Mouse (Mus musculus): ENCODE data around the gene Cdkn3. TPM values are rescaled to one million over a fixed set of nuclear protein-coding genes. Genes with fewer than 3 reads are reported as not detected.
A peak's percentile ranks its signal among the peaks of the same experiment; 100 is the strongest.

Cdkn3 gene
- polyA plus RNA-seq, 1 experiment from 2014 or later = 30.9 TPM

DNA sequence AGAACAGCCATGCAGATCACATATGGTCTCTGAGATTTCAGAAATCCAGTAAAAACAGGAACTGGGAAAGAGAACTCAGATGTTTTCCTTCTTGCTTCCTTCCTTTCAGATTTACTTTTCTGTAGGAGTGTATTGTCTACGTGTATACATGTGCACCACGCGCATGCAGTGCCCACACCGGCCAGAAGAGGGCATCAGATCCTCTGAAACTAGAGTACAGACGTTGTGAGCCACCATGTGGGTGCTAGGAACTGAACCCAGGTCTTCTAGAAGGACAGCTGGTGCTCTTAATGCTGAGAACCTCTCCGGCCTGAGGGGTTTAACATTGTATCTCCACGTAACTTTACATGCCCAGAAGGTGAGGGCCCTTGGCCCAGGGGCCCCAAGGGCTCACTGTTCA, 18.9 kb downstream of the Cdkn3 start:
- TF ChIP-seq CTCF (IDR thresholded peaks at IDR 0.05; ENCODE audit: low read depth) = peak; percentile 53
- 0 out of 2 replicates have a peak, but pooled peaks cover 5% of the 10 kb centered on the region for H3K9me3 ChIP-seq (ENCODE audit: control insufficient read depth)
- H3K27me3 ChIP-seq (replicated peaks; ENCODE audit: control insufficient read depth, insufficient read depth, low read length) = no peaks in the 10 kb centered on the region
- H3K4me1 ChIP-seq (replicated peaks; ENCODE audit: control insufficient read depth, insufficient read depth, low read length) = no peaks in the 10 kb centered on the region
- no peak for ATAC-seq
- H3K4me2 ChIP-seq (replicated peaks; ENCODE audit: low read depth) = no peak overlapping the region
- H3K9ac ChIP-seq (ENCODE audit: low read depth, low read length) = no peak overlapping the region
- H3K36me3 ChIP-seq (ENCODE audit: control insufficient read depth, insufficient read depth) = peaks cover 55% of the 10 kb centered on the region
- H3K4me3 ChIP-seq (ENCODE audit: low read depth, low read length) = no peak overlapping the region
- 91% methylated on average over 7 of the region's 7 CpGs for WGBS
- H3K27ac ChIP-seq (ENCODE audit: low read depth, low read length) = no peak overlapping the region; the same call in 1 of the 2 replicates

DNA sequence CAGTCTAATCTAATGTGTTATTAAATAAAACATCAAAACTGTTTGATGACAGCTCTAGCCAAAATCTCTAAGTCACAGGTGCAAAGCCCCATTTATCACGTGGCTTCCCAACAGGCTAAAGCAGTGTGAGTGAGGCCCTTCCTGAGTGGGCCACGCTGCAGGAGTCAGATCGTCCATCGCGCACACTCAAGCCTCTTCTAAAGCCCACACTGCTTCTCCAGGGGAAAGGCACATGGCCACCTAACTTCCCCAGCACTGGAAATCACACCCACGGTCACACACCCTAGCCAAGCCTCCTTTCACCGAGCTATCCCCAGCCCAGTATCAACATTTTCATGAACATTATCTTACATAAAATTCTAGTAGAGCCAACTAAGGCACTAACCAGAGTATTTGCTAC, 20.7 kb downstream of the Cdkn3 start:
- Histone ChIP-seq H3K27me3 (replicated peaks; ENCODE audit: control insufficient read depth, insufficient read depth, low read length) (no peaks in the 10 kb centered on the region), H3K4me2 (replicated peaks; ENCODE audit: low read depth) (no peak overlapping the region), H3K27ac (ENCODE audit: low read depth, low read length) (no peak overlapping the region), H3K4me1 (replicated peaks; ENCODE audit: control insufficient read depth, insufficient read depth, low read length) (no peaks in the 10 kb centered on the region), H3K9ac (ENCODE audit: low read depth, low read length) (no peak overlapping the region), H3K36me3 (ENCODE audit: control insufficient read depth, insufficient read depth) (peaks cover 38% of the 10 kb centered on the region), H3K9me3 (ENCODE audit: control insufficient read depth) (0 out of 2 replicates have a peak, but pooled peaks cover 5% of the 10 kb centered on the region), H3K4me3 (ENCODE audit: low read depth, low read length) (no peak overlapping the region)
- WGBS = 96% methylated on average over 7 of the region's 7 CpGs
- no peak for ATAC-seq
- no peak for TF ChIP-seq CTCF (IDR thresholded peaks at IDR 0.05; ENCODE audit: low read depth)

DNA sequence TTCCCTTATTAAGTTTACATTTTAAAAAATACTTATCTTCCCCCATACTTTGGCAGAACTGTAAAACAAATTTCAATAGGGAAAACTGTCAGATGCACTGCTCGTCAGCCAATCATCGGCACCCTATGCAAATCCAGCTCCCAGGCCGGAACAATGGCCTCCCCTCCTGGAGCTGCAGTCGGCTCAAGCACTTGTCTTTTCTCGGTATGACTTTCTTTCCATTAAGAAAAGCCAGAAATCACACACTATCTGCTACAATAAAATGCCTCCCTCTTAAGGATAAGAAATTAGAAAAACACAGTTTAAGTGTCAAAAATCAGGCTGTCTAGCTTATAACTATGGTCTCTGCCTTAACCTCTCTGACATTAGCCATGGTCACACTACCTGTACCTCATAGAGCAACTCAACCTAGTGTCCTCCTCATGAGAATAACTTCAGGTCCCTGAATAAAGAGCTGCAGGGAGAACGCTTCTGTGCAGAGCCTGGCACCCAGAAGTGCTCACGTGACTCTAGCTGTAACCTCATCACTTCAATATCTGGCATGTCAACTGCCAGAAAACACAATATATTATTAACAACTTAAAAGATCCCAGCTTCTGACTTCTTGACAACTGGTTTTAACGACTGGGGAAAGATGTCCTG, 22.0 kb downstream of the Cdkn3 start:
- Histone ChIP-seq H3K9me3 (ENCODE audit: control insufficient read depth) (0 out of 2 replicates have a peak, but pooled peaks cover 5% of the 10 kb centered on the region), H3K36me3 (ENCODE audit: control insufficient read depth, insufficient read depth) (peaks cover 26% of the 10 kb centered on the region), H3K4me1 (replicated peaks; ENCODE audit: control insufficient read depth, insufficient read depth, low read length) (peaks cover 7% of the 10 kb centered on the region), H3K27ac (ENCODE audit: low read depth, low read length) (no peak overlapping the region), H3K27me3 (replicated peaks; ENCODE audit: control insufficient read depth, insufficient read depth, low read length) (no peaks in the 10 kb centered on the region), H3K4me2 (replicated peaks; ENCODE audit: low read depth) (no peak overlapping the region), H3K4me3 (ENCODE audit: low read depth, low read length) (no peak overlapping the region), H3K9ac (ENCODE audit: low read depth, low read length) (no peak overlapping the region)
- ATAC-seq = no peak
- 84% methylated on average over 8 of the region's 8 CpGs for WGBS
- TF ChIP-seq CTCF (IDR thresholded peaks at IDR 0.05; ENCODE audit: low read depth) = no peak

DNA sequence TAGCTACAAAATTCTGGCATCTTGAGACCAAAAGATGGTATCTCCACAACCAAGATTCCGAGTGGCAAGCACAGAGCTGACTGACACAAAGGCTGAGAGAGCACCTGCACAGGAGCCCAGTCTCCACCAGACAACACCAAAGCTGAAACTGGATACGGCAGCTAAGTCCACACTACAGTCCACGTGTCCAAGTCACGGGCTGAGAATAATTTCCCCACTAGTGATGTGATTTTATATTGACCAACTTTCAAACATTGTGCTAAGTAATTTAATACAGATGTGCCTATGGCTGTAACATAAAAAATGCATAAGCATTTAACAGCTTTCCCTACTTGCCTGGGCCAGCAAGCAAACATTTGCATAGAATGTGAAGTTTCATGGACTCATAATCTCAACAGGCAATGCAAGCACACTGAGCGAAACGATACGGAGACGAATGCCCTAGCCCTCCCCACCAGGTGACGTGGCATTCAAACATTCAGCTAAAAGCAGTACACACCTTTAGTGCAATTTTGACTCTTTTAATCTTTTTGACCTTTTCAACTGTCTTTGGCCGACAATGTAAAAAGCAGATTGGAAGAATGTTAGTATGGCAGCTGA, 23.1 kb downstream of the Cdkn3 start:
- Histone ChIP-seq H3K27me3 (replicated peaks; ENCODE audit: control insufficient read depth, insufficient read depth, low read length) (no peaks in the 10 kb centered on the region), H3K9ac (ENCODE audit: low read depth, low read length) (no peak overlapping the region), H3K9me3 (ENCODE audit: control insufficient read depth) (0 out of 2 replicates have a peak, but pooled peaks cover 5% of the 10 kb centered on the region), H3K27ac (ENCODE audit: low read depth, low read length) (no peak overlapping the region), H3K4me3 (ENCODE audit: low read depth, low read length) (no peak overlapping the region), H3K4me1 (replicated peaks; ENCODE audit: control insufficient read depth, insufficient read depth, low read length) (peaks cover 9% of the 10 kb centered on the region), H3K36me3 (ENCODE audit: control insufficient read depth, insufficient read depth) (peaks cover 18% of the 10 kb centered on the region), H3K4me2 (replicated peaks; ENCODE audit: low read depth) (no peak overlapping the region)
- no peak for ATAC-seq
- no peak for TF ChIP-seq CTCF (IDR thresholded peaks at IDR 0.05; ENCODE audit: low read depth)
- whole genome bisulfite sequencing = 83% methylated on average over 10 of the region's 10 CpGs

DNA sequence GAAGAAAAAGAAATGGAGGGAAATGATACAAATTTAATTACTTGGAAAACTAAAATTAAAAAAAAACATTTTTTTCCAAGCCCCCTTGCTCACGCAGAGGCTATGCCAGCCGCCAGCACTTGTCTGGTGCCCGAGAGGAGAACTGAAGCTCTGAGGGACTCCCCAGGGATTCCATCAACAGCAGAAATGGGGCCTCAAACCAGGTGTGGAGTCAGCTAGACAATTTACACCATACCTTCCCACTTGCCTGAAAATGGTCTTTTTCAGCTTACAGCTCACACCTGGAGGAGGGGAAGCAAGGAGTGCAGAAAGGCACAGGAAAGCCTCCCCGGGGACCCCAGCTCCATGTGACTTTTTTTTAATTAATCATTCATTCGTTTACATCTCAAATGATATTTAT, 24.9 kb downstream of the Cdkn3 start:
- Histone ChIP-seq H3K4me2 (replicated peaks; ENCODE audit: low read depth) (no peak overlapping the region), H3K36me3 (ENCODE audit: control insufficient read depth, insufficient read depth) (peaks cover 3% of the 10 kb centered on the region), H3K4me3 (ENCODE audit: low read depth, low read length) (no peak overlapping the region), H3K27ac (ENCODE audit: low read depth, low read length) (no peak overlapping the region), H3K4me1 (replicated peaks; ENCODE audit: control insufficient read depth, insufficient read depth, low read length) (peaks cover 9% of the 10 kb centered on the region), H3K27me3 (replicated peaks; ENCODE audit: control insufficient read depth, insufficient read depth, low read length) (no peaks in the 10 kb centered on the region), H3K9me3 (ENCODE audit: control insufficient read depth) (no peaks in the 10 kb centered on the region), H3K9ac (ENCODE audit: low read depth, low read length) (no peak overlapping the region)
- no peak for ATAC-seq
- WGBS = 88% methylated on average over 5 of the region's 5 CpGs
- no peak for TF ChIP-seq CTCF (IDR thresholded peaks at IDR 0.05; ENCODE audit: low read depth)

DNA sequence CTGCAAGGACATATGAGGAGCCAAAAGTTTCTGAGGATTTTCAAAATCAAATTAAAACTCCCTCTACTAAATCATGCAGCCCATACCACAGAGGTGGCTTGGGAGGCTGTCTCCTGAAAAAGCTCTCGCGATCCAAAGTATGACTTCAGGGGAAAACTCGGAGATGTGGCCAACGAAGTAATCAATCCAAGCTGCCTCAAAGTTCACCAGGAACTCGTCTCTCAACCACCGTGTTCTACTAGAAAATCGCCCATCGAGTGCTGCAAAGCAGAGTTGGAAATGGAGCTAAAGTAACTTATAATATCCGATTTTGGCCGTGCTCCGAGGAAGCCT, 27.1 kb downstream of the Cdkn3 start:
- no peak for TF ChIP-seq CTCF (IDR thresholded peaks at IDR 0.05; ENCODE audit: low read depth)

More for the DNA sequence above, 27.1 kb downstream of the Cdkn3 start:
- H3K27me3 ChIP-seq (replicated peaks; ENCODE audit: control insufficient read depth, insufficient read depth, low read length) = no peaks in the 10 kb centered on the region
- peak overlapping the region; percentile 96 for H3K9ac ChIP-seq (ENCODE audit: low read depth, low read length)
- H3K27ac ChIP-seq (ENCODE audit: low read depth, low read length) = peak overlapping the region; percentile 98
- H3K4me3 ChIP-seq (ENCODE audit: low read depth, low read length) = peak overlapping the region; percentile 90
- no peaks in the 10 kb centered on the region; the same call in 1 of the 2 replicates for H3K36me3 ChIP-seq (ENCODE audit: control insufficient read depth, insufficient read depth)
- H3K9me3 ChIP-seq (ENCODE audit: control insufficient read depth) = no peaks in the 10 kb centered on the region
- H3K4me1 ChIP-seq (replicated peaks; ENCODE audit: control insufficient read depth, insufficient read depth, low read length) = peaks cover 9% of the 10 kb centered on the region
- WGBS = under 1% methylated on average over 11 of the region's 11 CpGs
- ATAC-seq = no peak
- peak overlapping the region; percentile 72 for H3K4me2 ChIP-seq (replicated peaks; ENCODE audit: low read depth)

Measured in intestine, postnatal 0 days (tissue).